Comparison of ENCODE assay signal across 17 mouse cellular contexts in the genomic region with DNA sequence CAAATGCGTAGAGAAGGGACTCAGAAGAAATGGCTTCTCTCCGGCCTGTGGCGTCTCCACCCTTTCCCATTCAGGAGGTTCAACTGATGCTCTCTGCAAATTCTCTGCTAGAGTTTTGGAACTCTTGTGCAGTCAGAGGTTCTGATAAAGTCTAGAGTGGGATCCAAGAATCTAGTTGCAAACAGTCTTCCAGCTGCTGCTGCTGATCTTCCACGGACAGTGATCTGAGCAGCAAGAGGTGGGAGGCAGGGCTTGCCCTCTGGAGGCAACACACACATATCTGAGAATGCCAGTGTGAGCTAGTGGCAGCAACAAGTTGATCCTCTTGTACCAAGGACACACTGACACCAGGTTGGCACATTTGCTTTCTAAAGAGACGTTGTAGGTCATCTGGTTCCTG.
"Had no signal": no experiment of that assay in that cellular context is flagged by ENCODE, and none has a peak within 500 bp of the region (broad histone marks: within the 10 kb centered on the region; RNA-seq: fewer than 3 reads in every experiment).

No protein-coding gene starts in this region.

- H3K9me3 ChIP-seq: lung, embryonic 15.5 days; stomach, embryonic 15.5 days had no signal

- H3K4me1 ChIP-seq: megakaryocyte, embryonic 14.5 days; midbrain, embryonic 13.5 days had no signal

- DNase-seq: lung, adult 2 months; lung, postnatal 14 days; lung, postnatal 36 days; right cerebral cortex, postnatal 14 days; thymus, adult 2 months; thymus, postnatal 25 days; thymus, postnatal 4 days had no signal

- H3K4me2 ChIP-seq: lung, embryonic 15.5 days; midbrain, embryonic 11.5 days; midbrain, embryonic 13.5 days; midbrain, embryonic 15.5 days; neural tube, embryonic 12.5 days; stomach, embryonic 15.5 days had no signal

- ATAC-seq: lung, postnatal 0 days; midbrain, embryonic 13.5 days; midbrain, embryonic 15.5 days had no signal

- H3K9ac ChIP-seq: lung, embryonic 15.5 days; midbrain, embryonic 13.5 days; midbrain, embryonic 15.5 days; neural tube, embryonic 12.5 days; stomach, embryonic 15.5 days had no signal

- H3K4me3 ChIP-seq: lung, embryonic 15.5 days; midbrain, embryonic 13.5 days; midbrain, embryonic 15.5 days; neural tube, embryonic 12.5 days; stomach, embryonic 15.5 days had no signal

- H3K27ac ChIP-seq: lung, embryonic 15.5 days; macrophage; midbrain, embryonic 13.5 days; midbrain, embryonic 15.5 days; neural tube, embryonic 12.5 days; stomach, embryonic 15.5 days; stomach, postnatal 0 days had no signal

- H3K27me3 ChIP-seq: lung, embryonic 15.5 days; megakaryocyte, embryonic 14.5 days; midbrain, embryonic 13.5 days; midbrain, embryonic 15.5 days; neural tube, embryonic 12.5 days; stomach, embryonic 15.5 days had no signal

- H3K36me3 ChIP-seq: lung, embryonic 15.5 days; midbrain, embryonic 13.5 days; midbrain, embryonic 15.5 days; neural tube, embryonic 12.5 days; stomach, embryonic 15.5 days had no signal
